Mouse (Mus musculus) cerebellum, adult 8-10 months (tissue): ENCODE data around the gene Acsl5.

Source experiments
- DNase-seq: peaks from one replicate; pipeline ENCODE4 v3.0.0; 2022

The Acsl5 gene

GRCm38 (mm10) chr19:55241186-55241645 lies 10.5 kb upstream of the Acsl5 start, which contains the start of gene Gucy2g:
Gene Gucy2g, minus strand, starts transcription at chr19:55241236.
- no peak for DNase-seq

GRCm38 (mm10) chr19:55244791-55245231 lies 6.9 kb upstream of the Acsl5 start:
- no peak for DNase-seq

GRCm38 (mm10) chr19:55247563-55247962 lies 4.2 kb upstream of the Acsl5 start:
- DNase-seq, result no peak

- DNase-seq, result no peak
Observed at GRCm38 (mm10) chr19:55247991-55248520, 3.7 kb upstream of the Acsl5 start.

- no peak for DNase-seq
Observed at GRCm38 (mm10) chr19:55250451-55250850, 1.3 kb upstream of the Acsl5 start.

GRCm38 (mm10) chr19:55253239-55253569 lies 1.5 kb downstream of the Acsl5 start:
- no peak for DNase-seq

- peak; percentile 49 for DNase-seq
Observed at GRCm38 (mm10) chr19:55253570-55254441, 2.1 kb downstream of the Acsl5 start.

- DNase-seq, result peak; percentile 9
Observed at GRCm38 (mm10) chr19:55254513-55255016, 2.8 kb downstream of the Acsl5 start.

GRCm38 (mm10) chr19:55256156-55256555 lies 4.4 kb downstream of the Acsl5 start:
- DNase-seq, result no peak

GRCm38 (mm10) chr19:55257656-55258375 lies 6.1 kb downstream of the Acsl5 start:
- no peak for DNase-seq

- no peak for DNase-seq
Observed at GRCm38 (mm10) chr19:55258514-55258913, 6.8 kb downstream of the Acsl5 start.

- DNase-seq, result no peak
Observed at GRCm38 (mm10) chr19:55260389-55261184, 8.8 kb downstream of the Acsl5 start.

- no peak for DNase-seq
Observed at GRCm38 (mm10) chr19:55265269-55265668, 13.5 kb downstream of the Acsl5 start.

- no peak for DNase-seq
Observed at GRCm38 (mm10) chr19:55266786-55267185, 15.0 kb downstream of the Acsl5 start.

- DNase-seq, result no peak
Observed at GRCm38 (mm10) chr19:55268150-55268549, 16.4 kb downstream of the Acsl5 start.

GRCm38 (mm10) chr19:55269051-55269450 lies 17.3 kb downstream of the Acsl5 start:
- no peak for DNase-seq

- DNase-seq, result no peak
Observed at GRCm38 (mm10) chr19:55271448-55271847, 19.7 kb downstream of the Acsl5 start.

- no peak for DNase-seq
Observed at GRCm38 (mm10) chr19:55273340-55273739, 21.6 kb downstream of the Acsl5 start.

- no peak for DNase-seq
Observed at GRCm38 (mm10) chr19:55276100-55276499, 24.4 kb downstream of the Acsl5 start.

- DNase-seq, result no peak
Observed at GRCm38 (mm10) chr19:55276770-55277169, 25.0 kb downstream of the Acsl5 start.

- DNase-seq, result no peak
Observed at GRCm38 (mm10) chr19:55284093-55284492, 32.4 kb downstream of the Acsl5 start.

- no peak for DNase-seq
Observed at GRCm38 (mm10) chr19:55286034-55286433, 34.3 kb downstream of the Acsl5 start.

GRCm38 (mm10) chr19:55288974-55289373 lies 37.2 kb downstream of the Acsl5 start:
- DNase-seq, result no peak
